Mouse (Mus musculus) lung, adult 2 months (tissue): Measurements from ENCODE around the gene Uggt2. TPM values are rescaled to one million over a fixed set of nuclear protein-coding genes. Genes with fewer than 3 reads are reported as not detected.

Source experiments
- DNase-seq: peaks from one replicate; pipeline ENCODE4 v3.0.0; 2022
- H3K4me1 ChIP-seq: fragments of 200-500 bp; 2 replicates; pipeline ENCODE4 v1.6.1; 2011; ENCODE audit warnings: low read length; ENCODE audit not compliant: control insufficient read depth, insufficient read depth
- H3K4me3 ChIP-seq: fragments of 200-500 bp; replicated peaks from 2 replicates; pipeline ENCODE3; 2011; ENCODE audit warnings: low read depth, mild to moderate bottlenecking, control low read depth, low read length; ENCODE audit errors: extremely low read depth
- CTCF ChIP-seq: fragments of 200-500 bp; IDR thresholded peaks from 2 replicates; pipeline ENCODE4 v1.5.1; 2011; ENCODE audit warnings: mild to moderate bottlenecking, low read length, control low read depth; ENCODE audit not compliant: insufficient read depth
- POLR2A ChIP-seq: fragments of 200-500 bp; IDR thresholded peaks from 2 replicates; pipeline ENCODE4 v1.6.1; 2011; ENCODE audit warnings: low read depth, mild to moderate bottlenecking, control low read depth, low read length, borderline replicate concordance; ENCODE audit errors: extremely low read depth
- WGBS: fragments of 180-500 bp; shearing (Covaris S2); methylation state at CpG from one replicate; pipeline ENCODE4 v1.1.7; 2018; 5-methylcytosine and 5-hydroxymethylcytosine counted together
- polyA plus RNA-seq: library from polyadenylated mRNA; depleted of rRNA; stranded (reverse); fragments of >200 nt; gene quantifications from 2 replicates; pipeline ENCODE4 v1.2.3, GENCODE M21; 2012

Uggt2 gene
- polyA plus RNA-seq, 1 experiment: 3.3 TPM

- no peaks in the 10 kb centered on the region for H3K4me1 ChIP-seq
- WGBS: 52% methylated on average over 6 of the region's 6 CpGs
- no peak for TF ChIP-seq POLR2A
- no peak for TF ChIP-seq CTCF
- DNase-seq: no peak
- H3K4me3 ChIP-seq: no peak overlapping the region
Measured at GRCm38 (mm10) chr14:119112558-119112957, 13.3 kb upstream of the Uggt2 start.

GRCm38 (mm10) chr14:119109776-119110218 lies 10.6 kb upstream of the Uggt2 start:
- DNase-seq: no peak
- TF ChIP-seq CTCF (no peak), POLR2A (no peak)
- no peaks in the 10 kb centered on the region for H3K4me1 ChIP-seq
- WGBS: 78% methylated on average over 3 of the region's 3 CpGs
- H3K4me3 ChIP-seq: no peak overlapping the region

GRCm38 (mm10) chr14:119108776-119109301 lies 9.6 kb upstream of the Uggt2 start:
- 59% methylated on average over 7 of the region's 7 CpGs for WGBS
- H3K4me1 ChIP-seq: no peaks in the 10 kb centered on the region

GRCm38 (mm10) chr14:119107591-119107990 lies 8.4 kb upstream of the Uggt2 start:
- Histone ChIP-seq H3K4me3 (no peak overlapping the region), H3K4me1 (no peaks in the 10 kb centered on the region)
- no peak for DNase-seq
- 82% methylated on average over 8 of the region's 8 CpGs for WGBS
- no peak for TF ChIP-seq POLR2A

More at GRCm38 (mm10) chr14:119108776-119109301, 9.6 kb upstream of the Uggt2 start:
- TF ChIP-seq POLR2A (no peak), CTCF (no peak)
- no peak overlapping the region for H3K4me3 ChIP-seq
- no peak for DNase-seq

- H3K4me1 ChIP-seq: no peaks in the 10 kb centered on the region
- TF ChIP-seq CTCF: no peak
- TF ChIP-seq POLR2A: no peak
- 6% methylated on average over 13 of the region's 13 CpGs for WGBS
- DNase-seq: no peak
- H3K4me3 ChIP-seq: peak overlapping the region; percentile 61
Measured at GRCm38 (mm10) chr14:119099570-119099891, 301 bp upstream of the Uggt2 start.

GRCm38 (mm10) chr14:119061811-119062210 lies 37.4 kb downstream of the Uggt2 start:
- TF ChIP-seq POLR2A (no peak), CTCF (no peak)
- Histone ChIP-seq H3K4me1 (no peaks in the 10 kb centered on the region), H3K4me3 (no peak overlapping the region)
- 88% methylated on average over 1 of the region's 1 CpGs for WGBS
- DNase-seq: no peak

- DNase-seq: no peak
- no peaks in the 10 kb centered on the region for H3K4me1 ChIP-seq
- WGBS: 88% methylated on average over 2 of the region's 2 CpGs
- no peak for TF ChIP-seq POLR2A
- no peak for TF ChIP-seq CTCF
- no peak overlapping the region for H3K4me3 ChIP-seq
Measured at GRCm38 (mm10) chr14:119060682-119061081, 38.5 kb downstream of the Uggt2 start.

GRCm38 (mm10) chr14:119057014-119057413 lies 42.2 kb downstream of the Uggt2 start:
- Histone ChIP-seq H3K4me3 (no peak overlapping the region), H3K4me1 (no peaks in the 10 kb centered on the region)
- TF ChIP-seq CTCF (no peak), POLR2A (no peak)
- WGBS: 69% methylated on average over 4 of the region's 4 CpGs
- DNase-seq: no peak

- no peak overlapping the region for H3K4me3 ChIP-seq
- no peaks in the 10 kb centered on the region for H3K4me1 ChIP-seq
- WGBS: 100% methylated on average over 1 of the region's 1 CpGs
- DNase-seq: no peak
- TF ChIP-seq POLR2A (no peak), CTCF (no peak)
Measured at GRCm38 (mm10) chr14:119052969-119053368, 46.3 kb downstream of the Uggt2 start.

- no peak for TF ChIP-seq POLR2A
- no peak for TF ChIP-seq CTCF
- no peak for DNase-seq
- 84% methylated on average over 3 of the region's 3 CpGs for WGBS
- no peaks in the 10 kb centered on the region for H3K4me1 ChIP-seq
- no peak overlapping the region for H3K4me3 ChIP-seq
Measured at GRCm38 (mm10) chr14:119052361-119052760, 46.9 kb downstream of the Uggt2 start.
